Mouse (Mus musculus): ENCODE data around the gene Prn. TPM values are rescaled to one million over a fixed set of nuclear protein-coding genes. Genes with fewer than 3 reads are reported as not detected.

Prn gene
- polyA plus RNA-seq, 2 experiments = not detected

- WGBS = 88% methylated on average over 3 of the region's 3 CpGs
- no peak overlapping the region for H3K4me3 ChIP-seq (replicated peaks; ENCODE audit: low read length)
Observed at GRCm38 (mm10) chr2:131940506-131940905, 30.7 kb downstream of the Prn start.

GRCm38 (mm10) chr2:131941501-131941900 lies 31.7 kb downstream of the Prn start:
- H3K27ac ChIP-seq (replicated peaks; ENCODE audit: low read depth, low read length) = no peak overlapping the region
- H3K4me2 ChIP-seq (replicated peaks; ENCODE audit: low read depth, low read length, severe bottlenecking) = no peak overlapping the region
- WGBS = 55% methylated on average over 6 of the region's 6 CpGs
- no peak overlapping the region for H3K4me3 ChIP-seq (replicated peaks; ENCODE audit: low read length)
- no peaks in the 10 kb centered on the region for H3K9me3 ChIP-seq (ENCODE audit: control insufficient read depth, low read length)
- TF ChIP-seq POLR2A (IDR thresholded peaks at IDR 0.05; ENCODE audit: borderline replicate concordance, extremely low read depth, insufficient read depth, insufficient read length) = no peak
- DNase-seq (ENCODE audit: low spot score) = no peak
- H3K36me3 ChIP-seq (ENCODE audit: control insufficient read depth, insufficient read depth, low read length) = peaks cover 11% of the 10 kb centered on the region; the same call in 1 of the 2 replicates
- no peaks in the 10 kb centered on the region for H3K4me1 ChIP-seq (ENCODE audit: control insufficient read depth, insufficient read depth, low read length)
- ATAC-seq (ENCODE audit: low FRiP score, low read depth) = no peak
- H3K27me3 ChIP-seq (ENCODE audit: control insufficient read depth, insufficient read depth, low read length) = no peaks in the 10 kb centered on the region
- no peak overlapping the region for H3K9ac ChIP-seq (ENCODE audit: low read depth, low read length, severe bottlenecking)

More at GRCm38 (mm10) chr2:131940506-131940905, 30.7 kb downstream of the Prn start:
- H3K9me3 ChIP-seq (ENCODE audit: control insufficient read depth, low read length) = no peaks in the 10 kb centered on the region
- TF ChIP-seq POLR2A (IDR thresholded peaks at IDR 0.05; ENCODE audit: borderline replicate concordance, extremely low read depth, insufficient read depth, insufficient read length) = no peak
- H3K27me3 ChIP-seq (ENCODE audit: control insufficient read depth, insufficient read depth, low read length) = no peaks in the 10 kb centered on the region
- H3K36me3 ChIP-seq (ENCODE audit: control insufficient read depth, insufficient read depth, low read length) = peaks cover 11% of the 10 kb centered on the region; the same call in 1 of the 2 replicates
- no peak overlapping the region for H3K4me2 ChIP-seq (replicated peaks; ENCODE audit: low read depth, low read length, severe bottlenecking)
- H3K27ac ChIP-seq (replicated peaks; ENCODE audit: low read depth, low read length) = no peak overlapping the region
- DNase-seq (ENCODE audit: low spot score) (no peak), ATAC-seq (ENCODE audit: low FRiP score, low read depth) (no peak)
- no peaks in the 10 kb centered on the region for H3K4me1 ChIP-seq (ENCODE audit: control insufficient read depth, insufficient read depth, low read length)
- no peak overlapping the region for H3K9ac ChIP-seq (ENCODE audit: low read depth, low read length, severe bottlenecking)

- Histone ChIP-seq H3K27me3 (ENCODE audit: control insufficient read depth, insufficient read depth, low read length) (no peaks in the 10 kb centered on the region), H3K9me3 (ENCODE audit: control insufficient read depth, low read length) (no peaks in the 10 kb centered on the region), H3K4me1 (ENCODE audit: control insufficient read depth, insufficient read depth, low read length) (no peaks in the 10 kb centered on the region), H3K4me3 (replicated peaks; ENCODE audit: low read length) (no peak overlapping the region), H3K27ac (replicated peaks; ENCODE audit: low read depth, low read length) (no peak overlapping the region), H3K36me3 (ENCODE audit: control insufficient read depth, insufficient read depth, low read length) (no peaks in the 10 kb centered on the region), H3K9ac (ENCODE audit: low read depth, low read length, severe bottlenecking) (no peak overlapping the region), H3K4me2 (replicated peaks; ENCODE audit: low read depth, low read length, severe bottlenecking) (no peak overlapping the region)
- no peak for DNase-seq (ENCODE audit: low spot score)
- ATAC-seq (ENCODE audit: low FRiP score, low read depth) = no peak
- TF ChIP-seq POLR2A (IDR thresholded peaks at IDR 0.05; ENCODE audit: borderline replicate concordance, extremely low read depth, insufficient read depth, insufficient read length) = no peak
- WGBS = 50% methylated on average over 1 of the region's 1 CpGs
Observed at GRCm38 (mm10) chr2:131944370-131944769, 34.6 kb downstream of the Prn start.

GRCm38 (mm10) chr2:131945225-131945624 lies 35.5 kb downstream of the Prn start:
- no peak overlapping the region for H3K27ac ChIP-seq (replicated peaks; ENCODE audit: low read depth, low read length)
- no peaks in the 10 kb centered on the region for H3K36me3 ChIP-seq (ENCODE audit: control insufficient read depth, insufficient read depth, low read length)
- 88% methylated on average over 8 of the region's 8 CpGs for WGBS
- DNase-seq (ENCODE audit: low spot score) = no peak
- no peak for ATAC-seq (ENCODE audit: low FRiP score, low read depth)
- no peaks in the 10 kb centered on the region for H3K27me3 ChIP-seq (ENCODE audit: control insufficient read depth, insufficient read depth, low read length)
- no peaks in the 10 kb centered on the region for H3K4me1 ChIP-seq (ENCODE audit: control insufficient read depth, insufficient read depth, low read length)
- no peaks in the 10 kb centered on the region for H3K9me3 ChIP-seq (ENCODE audit: control insufficient read depth, low read length)
- no peak overlapping the region for H3K9ac ChIP-seq (ENCODE audit: low read depth, low read length, severe bottlenecking)
- TF ChIP-seq POLR2A (IDR thresholded peaks at IDR 0.05; ENCODE audit: borderline replicate concordance, extremely low read depth, insufficient read depth, insufficient read length) = no peak
- H3K4me3 ChIP-seq (replicated peaks; ENCODE audit: low read length) = no peak overlapping the region
- H3K4me2 ChIP-seq (replicated peaks; ENCODE audit: low read depth, low read length, severe bottlenecking) = no peak overlapping the region

- H3K27me3 ChIP-seq (ENCODE audit: control insufficient read depth, insufficient read depth, low read length) = no peaks in the 10 kb centered on the region
- no peak for DNase-seq (ENCODE audit: low spot score)
- no peak overlapping the region for H3K4me2 ChIP-seq (replicated peaks; ENCODE audit: low read depth, low read length, severe bottlenecking)
- WGBS = 84% methylated on average over 6 of the region's 6 CpGs
- no peaks in the 10 kb centered on the region for H3K9me3 ChIP-seq (ENCODE audit: control insufficient read depth, low read length)
- 0 out of 2 replicates have a peak, but pooled peaks cover 3% of the 10 kb centered on the region for H3K4me1 ChIP-seq (ENCODE audit: control insufficient read depth, insufficient read depth, low read length)
- no peak overlapping the region for H3K4me3 ChIP-seq (replicated peaks; ENCODE audit: low read length)
- no peak for TF ChIP-seq POLR2A (IDR thresholded peaks at IDR 0.05; ENCODE audit: borderline replicate concordance, extremely low read depth, insufficient read depth, insufficient read length)
- no peak for ATAC-seq (ENCODE audit: low FRiP score, low read depth)
- H3K36me3 ChIP-seq (ENCODE audit: control insufficient read depth, insufficient read depth, low read length) = no peaks in the 10 kb centered on the region
- no peak overlapping the region for H3K9ac ChIP-seq (ENCODE audit: low read depth, low read length, severe bottlenecking)
- H3K27ac ChIP-seq (replicated peaks; ENCODE audit: low read depth, low read length) = no peak overlapping the region
Observed at GRCm38 (mm10) chr2:131945765-131946164, 36.0 kb downstream of the Prn start.

GRCm38 (mm10) chr2:131946351-131946750 lies 36.6 kb downstream of the Prn start:
- no peak for TF ChIP-seq POLR2A (IDR thresholded peaks at IDR 0.05; ENCODE audit: borderline replicate concordance, extremely low read depth, insufficient read depth, insufficient read length)
- Histone ChIP-seq H3K4me1 (ENCODE audit: control insufficient read depth, insufficient read depth, low read length) (0 out of 2 replicates have a peak, but pooled peaks cover 3% of the 10 kb centered on the region), H3K9me3 (ENCODE audit: control insufficient read depth, low read length) (no peaks in the 10 kb centered on the region), H3K36me3 (ENCODE audit: control insufficient read depth, insufficient read depth, low read length) (no peaks in the 10 kb centered on the region), H3K9ac (ENCODE audit: low read depth, low read length, severe bottlenecking) (no peak overlapping the region), H3K27me3 (ENCODE audit: control insufficient read depth, insufficient read depth, low read length) (no peaks in the 10 kb centered on the region), H3K4me3 (replicated peaks; ENCODE audit: low read length) (no peak overlapping the region), H3K4me2 (replicated peaks; ENCODE audit: low read depth, low read length, severe bottlenecking) (no peak overlapping the region), H3K27ac (replicated peaks; ENCODE audit: low read depth, low read length) (no peak overlapping the region)
- ATAC-seq (ENCODE audit: low FRiP score, low read depth) = no peak
- WGBS = 80% methylated on average over 16 of the region's 16 CpGs
- no peak for DNase-seq (ENCODE audit: low spot score)
